Mouse (Mus musculus) testis, postnatal 10 days (tissue): ENCODE data around the gene Jph4.

Experiments
- DNase-seq: peaks from one replicate; pipeline ENCODE4 v3.0.0; 2021; ENCODE audit warnings: low spot score

Jph4 gene

GRCm38 (mm10) chr14:55116425-55117200 lies at the start of gene Jph4:
Jph4 (minus strand) TSS chr14:55116935.
- no peak for DNase-seq

- no peak for DNase-seq
These were observed 47.6 kb upstream of the Jph4 start for GRCm38 (mm10) chr14:55164172-55164806.

- DNase-seq, result no peak
These were observed 45.4 kb upstream of the Jph4 start for GRCm38 (mm10) chr14:55162168-55162567.

GRCm38 (mm10) chr14:55161098-55161634 lies 44.4 kb upstream of the Jph4 start:
- peak; percentile 89 for DNase-seq

GRCm38 (mm10) chr14:55160251-55161071 lies 43.7 kb upstream of the Jph4 start:
- no peak for DNase-seq

- no peak for DNase-seq
These were observed 40.8 kb upstream of the Jph4 start for GRCm38 (mm10) chr14:55157322-55158065.

- DNase-seq, result no peak
These were observed 36.3 kb upstream of the Jph4 start for GRCm38 (mm10) chr14:55152951-55153481.

GRCm38 (mm10) chr14:55152174-55152573 lies 35.4 kb upstream of the Jph4 start:
- DNase-seq, result no peak

GRCm38 (mm10) chr14:55150985-55151384 lies 34.2 kb upstream of the Jph4 start:
- DNase-seq, result no peak

GRCm38 (mm10) chr14:55149041-55149440 lies 32.3 kb upstream of the Jph4 start:
- DNase-seq, result no peak

GRCm38 (mm10) chr14:55148363-55148915 lies 31.7 kb upstream of the Jph4 start:
- peak; percentile 80 for DNase-seq

GRCm38 (mm10) chr14:55146829-55147401 lies 30.2 kb upstream of the Jph4 start:
- no peak for DNase-seq

GRCm38 (mm10) chr14:55146324-55146723 lies 29.6 kb upstream of the Jph4 start:
- no peak for DNase-seq

GRCm38 (mm10) chr14:55139313-55139712 lies 22.6 kb upstream of the Jph4 start:
- no peak for DNase-seq

- DNase-seq, result no peak
These were observed 18.9 kb upstream of the Jph4 start for GRCm38 (mm10) chr14:55135676-55136075.

GRCm38 (mm10) chr14:55126521-55126920 lies 9.8 kb upstream of the Jph4 start:
- DNase-seq, result no peak

GRCm38 (mm10) chr14:55125711-55126110 lies 9.0 kb upstream of the Jph4 start:
- DNase-seq, result no peak

GRCm38 (mm10) chr14:55122359-55122758 lies 5.6 kb upstream of the Jph4 start:
- no peak for DNase-seq

GRCm38 (mm10) chr14:55121947-55122346 lies 5.2 kb upstream of the Jph4 start:
- peak; percentile 91 for DNase-seq

- no peak for DNase-seq
These were observed 2.8 kb upstream of the Jph4 start for GRCm38 (mm10) chr14:55119421-55120134.
